Mouse (Mus musculus) embryonic facial prominence, embryonic 15.5 days (tissue): ENCODE measurements around the gene Nucks1. TPM values are rescaled to one million over a fixed set of nuclear protein-coding genes. Genes with fewer than 3 reads are reported as not detected.
A peak's percentile ranks its signal among the peaks of the same experiment; 100 is the strongest.

Experiments used
- ATAC-seq: fragments of 200-750 bp; cut with Nextera tagmentation; 2 replicates; pipeline ENCODE4 v1.8.0; 2017; ENCODE audit warnings: low read depth, moderate TSS enrichment; ENCODE audit not compliant: insufficient number of reproducible peaks, low FRiP score, low TSS enrichment
- H3K27ac ChIP-seq: fragments of 300-500 bp; sonication (generic); replicated peaks from 2 replicates; pipeline ENCODE4 v1.5.1; 2015; ENCODE audit warnings: mild to moderate bottlenecking, inconsistent platforms
- H3K27me3 ChIP-seq: fragments of 300-500 bp; sonication (generic); 2 replicates; pipeline ENCODE4 v1.6.1; 2015; ENCODE audit warnings: inconsistent platforms
- H3K36me3 ChIP-seq: fragments of 300-500 bp; sonication (generic); 2 replicates; pipeline ENCODE4 v1.6.1; 2015; ENCODE audit warnings: mild to moderate bottlenecking, inconsistent platforms
- H3K4me1 ChIP-seq: fragments of 300-500 bp; sonication (generic); 2 replicates; pipeline ENCODE4 v1.6.1; 2015; ENCODE audit warnings: inconsistent platforms
- H3K4me2 ChIP-seq: fragments of 300-500 bp; sonication (generic); replicated peaks from 2 replicates; pipeline ENCODE4 v1.6.1; 2015; ENCODE audit warnings: mild to moderate bottlenecking, inconsistent platforms
- H3K4me3 ChIP-seq: fragments of 300-500 bp; sonication (generic); replicated peaks from 2 replicates; pipeline ENCODE4 v1.5.1; 2015; ENCODE audit warnings: mild to moderate bottlenecking, inconsistent platforms
- H3K9ac ChIP-seq: fragments of 300-500 bp; sonication (generic); 2 replicates; pipeline ENCODE4 v1.6.1; 2015; ENCODE audit warnings: inconsistent platforms
- H3K9me3 ChIP-seq: fragments of 300-500 bp; sonication (generic); replicated peaks from 2 replicates; pipeline ENCODE4 v1.6.1; 2016; ENCODE audit warnings: inconsistent platforms
- WGBS: fragments of 180-500 bp; shearing (Covaris S2); methylation state at CpG from one replicate; pipeline ENCODE4 v1.1.7; 2015; 5-methylcytosine and 5-hydroxymethylcytosine counted together
- polyA plus RNA-seq: library from polyadenylated mRNA; unstranded; fragments of >200 nt; fragmentation: Nextera tagmentation; extraction: Ambion mirVana; gene quantifications from 2 replicates; pipeline ENCODE4 v1.2.1, GENCODE M21; 2015

The Nucks1 gene
- polyA plus RNA-seq, 1 experiment from 2014 or later, result 60.5 TPM

GRCm38 (mm10) chr1:131982907-131983306, 72.6 kb downstream of the Nucks1 start:
- H3K9ac ChIP-seq, result no peak overlapping the region
- 0 out of 2 replicates have a peak, but pooled peaks have one; percentile 36 for ATAC-seq
- no peak overlapping the region for H3K4me3 ChIP-seq
- WGBS, result 7% methylated on average over 5 of the region's 5 CpGs
- no peak overlapping the region for H3K27ac ChIP-seq
- H3K4me1 ChIP-seq, result no peaks in the 10 kb centered on the region
- H3K4me2 ChIP-seq, result no peak overlapping the region
- no peaks in the 10 kb centered on the region for H3K36me3 ChIP-seq
- no peaks in the 10 kb centered on the region for H3K27me3 ChIP-seq
- no peaks in the 10 kb centered on the region for H3K9me3 ChIP-seq

- 89% methylated on average over 2 of the region's 2 CpGs for WGBS
- ATAC-seq, result no peak
- Histone ChIP-seq H3K36me3 (no peaks in the 10 kb centered on the region), H3K9ac (no peak overlapping the region), H3K4me3 (no peak overlapping the region), H3K9me3 (no peaks in the 10 kb centered on the region), H3K27me3 (no peaks in the 10 kb centered on the region), H3K4me1 (no peaks in the 10 kb centered on the region), H3K4me2 (no peak overlapping the region), H3K27ac (no peak overlapping the region)
Observed at GRCm38 (mm10) chr1:131983806-131984205, 73.5 kb downstream of the Nucks1 start.

Other genes starting within 250 kb of the Nucks1 start
- gene Rab7b, start 221.8 kb upstream of the Nucks1 start, polyA plus RNA-seq, result 17.0 and 19.2 TPM in 2 replicates
- 0.28 and 0.72 TPM in 2 replicates for gene Slc26a9, start 166.5 kb upstream of the Nucks1 start, polyA plus RNA-seq
- 0.72 and 1.2 TPM in 2 replicates for gene Pm20d1, start 113.2 kb upstream of the Nucks1 start, polyA plus RNA-seq
- gene Slc41a1, start 83.0 kb upstream of the Nucks1 start, polyA plus RNA-seq, result 17.8 and 18.3 TPM in 2 replicates
- 27.4 and 30.5 TPM in 2 replicates for gene Rab29, start 43.3 kb upstream of the Nucks1 start, polyA plus RNA-seq
- gene Slc45a3, start 52.4 kb downstream of the Nucks1 start, polyA plus RNA-seq, result 12.6 and 13.3 TPM in 2 replicates
- 23.0 and 29.2 TPM in 2 replicates for gene Elk4, start 97.1 kb downstream of the Nucks1 start, polyA plus RNA-seq
- 15.2 and 16.8 TPM in 2 replicates for gene Mfsd4a, start 157.5 kb downstream of the Nucks1 start, polyA plus RNA-seq
- gene Cdk18, start 229.2 kb downstream of the Nucks1 start, polyA plus RNA-seq, result 3.1 and 3.7 TPM in 2 replicates